Mouse (Mus musculus) limb, embryonic 14.5 days (tissue): ENCODE data around the gene Cnbd2. TPM values are rescaled to one million over a fixed set of nuclear protein-coding genes. Genes with fewer than 3 reads are reported as not detected.
A peak's percentile ranks its signal among the peaks of the same experiment; 100 is the strongest.

ENCODE experiments used
- ATAC-seq: fragments of 200-750 bp; cut with Nextera tagmentation; 2 replicates; pipeline ENCODE4 v1.8.0; 2017; ENCODE audit warnings: low read depth, moderate number of reproducible peaks, moderate TSS enrichment; ENCODE audit not compliant: low FRiP score
- DNase-seq: peaks from one replicate; pipeline ENCODE4 v3.0.0-alpha.2; 2015; ENCODE audit warnings: low spot score
- H3K27ac ChIP-seq: fragments of 300-500 bp; sonication (generic); replicated peaks from 2 replicates; pipeline ENCODE4 v1.5.1; 2014; ENCODE audit warnings: low read depth, mild to moderate bottlenecking, low read length, moderate library complexity, mixed read lengths
- H3K27me3 ChIP-seq: fragments of 300-500 bp; sonication (generic); 2 replicates; pipeline ENCODE4 v1.6.1; 2014; ENCODE audit warnings: low read length, mixed read lengths; ENCODE audit not compliant: control insufficient read depth, insufficient read depth
- H3K36me3 ChIP-seq: fragments of 300-500 bp; sonication (generic); 2 replicates; pipeline ENCODE4 v1.6.1; 2014; ENCODE audit warnings: mild to moderate bottlenecking, low read length, moderate library complexity, mixed read lengths; ENCODE audit not compliant: control insufficient read depth, insufficient read depth
- H3K4me1 ChIP-seq: fragments of 300-500 bp; sonication (generic); 2 replicates; pipeline ENCODE4 v1.6.1; 2014; ENCODE audit warnings: antibody characterized with exemption, low read length, mixed read lengths; ENCODE audit not compliant: control insufficient read depth, insufficient read depth
- H3K4me2 ChIP-seq: fragments of 300-500 bp; sonication (generic); replicated peaks from 2 replicates; pipeline ENCODE4 v1.6.1; 2014; ENCODE audit warnings: low read depth, mild to moderate bottlenecking, low read length, moderate library complexity; ENCODE audit not compliant: severe bottlenecking
- H3K4me3 ChIP-seq: fragments of 300-500 bp; sonication (generic); replicated peaks from 2 replicates; pipeline ENCODE4 v1.5.1; 2014; ENCODE audit warnings: low read length
- H3K9ac ChIP-seq: fragments of 300-500 bp; sonication (generic); 2 replicates; pipeline ENCODE4 v1.6.1; 2014; ENCODE audit warnings: mild to moderate bottlenecking, low read depth, low read length, moderate library complexity; ENCODE audit not compliant: severe bottlenecking
- H3K9me3 ChIP-seq: fragments of 300-500 bp; sonication (generic); 2 replicates; pipeline ENCODE4 v1.6.1; 2016; ENCODE audit warnings: low read length; ENCODE audit not compliant: control insufficient read depth
- POLR2A ChIP-seq: fragments of 200-500 bp; IDR thresholded peaks from 2 replicates; pipeline ENCODE4 v1.8.0; 2012; ENCODE audit warnings: inconsistent platforms, mild to moderate bottlenecking, moderate library complexity, borderline replicate concordance; ENCODE audit not compliant: insufficient read depth, insufficient read length; ENCODE audit errors: extremely low read depth
- WGBS: fragments of 180-500 bp; shearing (Covaris S2); extraction: QIAGEN DNeasy Blood & Tissue Kit; methylation state at CpG from one replicate; pipeline ENCODE4 v1.1.7; 2014; 5-methylcytosine and 5-hydroxymethylcytosine counted together
- polyA plus RNA-seq, 2 experiments: library from polyadenylated mRNA; depleted of rRNA in 1 of 2; stranded (reverse) in 1 of 2; unstranded in 1 of 2; fragments of >200 nt; fragmentation: Nextera tagmentation in 1 of 2; extraction: Ambion mirVana in 1 of 2; gene quantifications; 2 replicates each; pipeline versions ENCODE4 v1.2.1 to v1.2.3; 2012 to 2014

Cnbd2 gene
- polyA plus RNA-seq, 2 experiments, result 2.2 to 4.6 TPM

- Histone ChIP-seq H3K27ac (no peak overlapping the region), H3K4me3 (peak overlapping the region; percentile 39), H3K4me2 (peak overlapping the region; percentile 44), H3K36me3 (no peaks in the 10 kb centered on the region), H3K4me1 (no peaks in the 10 kb centered on the region), H3K9me3 (no peaks in the 10 kb centered on the region), H3K9ac (no peak overlapping the region), H3K27me3 (no peaks in the 10 kb centered on the region)
- ATAC-seq, result peak; percentile 31; the same call in 1 of the 2 replicates
- 55% methylated on average over 5 of the region's 5 CpGs for WGBS
- TF ChIP-seq POLR2A, result no peak
- no peak for DNase-seq
These were observed 81.2 kb downstream of the Cnbd2 start for GRCm38 (mm10) chr2:156393155-156393828.

- Histone ChIP-seq H3K4me2 (no peak overlapping the region), H3K4me3 (no peak overlapping the region), H3K36me3 (no peaks in the 10 kb centered on the region), H3K9me3 (no peaks in the 10 kb centered on the region), H3K9ac (no peak overlapping the region), H3K27ac (no peak overlapping the region), H3K27me3 (no peaks in the 10 kb centered on the region), H3K4me1 (no peaks in the 10 kb centered on the region)
- no peak for TF ChIP-seq POLR2A
- DNase-seq (no peak), ATAC-seq (no peak)
- WGBS, result 93% methylated on average over 4 of the region's 4 CpGs
These were observed 82.2 kb downstream of the Cnbd2 start for GRCm38 (mm10) chr2:156394282-156394681.

- ATAC-seq (no peak), DNase-seq (no peak)
- Histone ChIP-seq H3K9ac (no peak overlapping the region), H3K27ac (no peak overlapping the region), H3K9me3 (no peaks in the 10 kb centered on the region), H3K27me3 (no peaks in the 10 kb centered on the region), H3K4me3 (no peak overlapping the region), H3K4me1 (peaks cover 3% of the 10 kb centered on the region; the same call in 1 of the 2 replicates), H3K4me2 (no peak overlapping the region), H3K36me3 (no peaks in the 10 kb centered on the region)
- TF ChIP-seq POLR2A, result no peak
- WGBS, result 78% methylated on average over 2 of the region's 2 CpGs
These were observed 84.0 kb downstream of the Cnbd2 start for GRCm38 (mm10) chr2:156396096-156396495.

- no peak overlapping the region for H3K4me3 ChIP-seq
- peaks cover 5% of the 10 kb centered on the region; the same call in 1 of the 2 replicates for H3K4me1 ChIP-seq
- DNase-seq, result no peak
- ATAC-seq, result no peak
- H3K4me2 ChIP-seq, result no peak overlapping the region
- H3K27ac ChIP-seq, result no peak overlapping the region
- WGBS, result 90% methylated on average over 7 of the region's 7 CpGs
- no peak for TF ChIP-seq POLR2A
- H3K27me3 ChIP-seq, result no peaks in the 10 kb centered on the region
- H3K36me3 ChIP-seq, result no peaks in the 10 kb centered on the region
- no peaks in the 10 kb centered on the region for H3K9me3 ChIP-seq
- H3K9ac ChIP-seq, result no peak overlapping the region
These were observed 85.9 kb downstream of the Cnbd2 start for GRCm38 (mm10) chr2:156397988-156398387.

- DNase-seq (no peak), ATAC-seq (no peak)
- Histone ChIP-seq H3K4me3 (no peak overlapping the region), H3K9me3 (no peaks in the 10 kb centered on the region), H3K36me3 (no peaks in the 10 kb centered on the region), H3K27me3 (no peaks in the 10 kb centered on the region), H3K9ac (no peak overlapping the region), H3K27ac (no peak overlapping the region), H3K4me1 (peaks cover 5% of the 10 kb centered on the region; the same call in 1 of the 2 replicates), H3K4me2 (no peak overlapping the region)
- no peak for TF ChIP-seq POLR2A
- WGBS, result 79% methylated on average over 1 of the region's 1 CpGs
These were observed 87.4 kb downstream of the Cnbd2 start for GRCm38 (mm10) chr2:156399485-156399884.

GRCm38 (mm10) chr2:156401331-156401730, 89.2 kb downstream of the Cnbd2 start:
- no peak overlapping the region for H3K27ac ChIP-seq
- 6% methylated on average over 9 of the region's 9 CpGs for WGBS
- no peak for TF ChIP-seq POLR2A
- peaks cover 5% of the 10 kb centered on the region; the same call in 1 of the 2 replicates for H3K4me1 ChIP-seq
- no peaks in the 10 kb centered on the region for H3K36me3 ChIP-seq
- no peaks in the 10 kb centered on the region for H3K27me3 ChIP-seq
- H3K4me2 ChIP-seq, result no peak overlapping the region; the same call in 1 of the 2 replicates
- ATAC-seq (peak; percentile 75), DNase-seq (peak; percentile 58)
- H3K4me3 ChIP-seq, result no peak overlapping the region
- peak overlapping the region; percentile 31; the same call in 1 of the 2 replicates for H3K9ac ChIP-seq
- no peaks in the 10 kb centered on the region for H3K9me3 ChIP-seq
